Mouse (Mus musculus) hindbrain, embryonic 10.5 days (tissue): Measurements from ENCODE around the gene Tcp11. TPM values are rescaled to one million over a fixed set of nuclear protein-coding genes. Genes with fewer than 3 reads are reported as not detected.

ENCODE experiments used
- DNase-seq: peaks from one replicate; pipeline ENCODE4 v3.0.0-alpha.2; 2017; ENCODE audit warnings: low spot score
- H3K27ac ChIP-seq: fragments of 300-500 bp; sonication (generic); 2 replicates; pipeline ENCODE4 v1.5.1; 2016; ENCODE audit warnings: mild to moderate bottlenecking, moderate library complexity
- H3K27me3 ChIP-seq: fragments of 300-500 bp; sonication (generic); 2 replicates; pipeline ENCODE4 v1.6.1; 2016; ENCODE audit warnings: mild to moderate bottlenecking; ENCODE audit not compliant: poor library complexity, insufficient read depth, severe bottlenecking
- H3K36me3 ChIP-seq: fragments of 300-500 bp; sonication (generic); 2 replicates; pipeline ENCODE4 v1.6.1; 2016; ENCODE audit warnings: mild to moderate bottlenecking, moderate library complexity
- H3K4me1 ChIP-seq: fragments of 300-500 bp; sonication (generic); replicated peaks from 2 replicates; pipeline ENCODE4 v1.6.1; 2016; ENCODE audit warnings: mild to moderate bottlenecking
- H3K4me3 ChIP-seq: fragments of 300-500 bp; sonication (generic); 2 replicates; pipeline ENCODE4 v1.5.1; 2016; ENCODE audit warnings: mild to moderate bottlenecking, moderate library complexity
- H3K9me3 ChIP-seq: fragments of 300-500 bp; sonication (generic); 2 replicates; pipeline ENCODE4 v1.6.1; 2016; ENCODE audit warnings: mild to moderate bottlenecking, moderate library complexity
- WGBS: fragments of 180-500 bp; shearing (Covaris S2); methylation state at CpG from one replicate; pipeline ENCODE4 v1.1.7; 2016; 5-methylcytosine and 5-hydroxymethylcytosine counted together
- polyA plus RNA-seq: library from polyadenylated mRNA; unstranded; fragments of >200 nt; fragmentation: Nextera tagmentation; extraction: Ambion mirVana; gene quantifications from 2 replicates; pipeline ENCODE4 v1.2.1, GENCODE M21; 2016

The Tcp11 gene
- 1.1 and 2.8 TPM in 2 replicates for polyA plus RNA-seq

DNA sequence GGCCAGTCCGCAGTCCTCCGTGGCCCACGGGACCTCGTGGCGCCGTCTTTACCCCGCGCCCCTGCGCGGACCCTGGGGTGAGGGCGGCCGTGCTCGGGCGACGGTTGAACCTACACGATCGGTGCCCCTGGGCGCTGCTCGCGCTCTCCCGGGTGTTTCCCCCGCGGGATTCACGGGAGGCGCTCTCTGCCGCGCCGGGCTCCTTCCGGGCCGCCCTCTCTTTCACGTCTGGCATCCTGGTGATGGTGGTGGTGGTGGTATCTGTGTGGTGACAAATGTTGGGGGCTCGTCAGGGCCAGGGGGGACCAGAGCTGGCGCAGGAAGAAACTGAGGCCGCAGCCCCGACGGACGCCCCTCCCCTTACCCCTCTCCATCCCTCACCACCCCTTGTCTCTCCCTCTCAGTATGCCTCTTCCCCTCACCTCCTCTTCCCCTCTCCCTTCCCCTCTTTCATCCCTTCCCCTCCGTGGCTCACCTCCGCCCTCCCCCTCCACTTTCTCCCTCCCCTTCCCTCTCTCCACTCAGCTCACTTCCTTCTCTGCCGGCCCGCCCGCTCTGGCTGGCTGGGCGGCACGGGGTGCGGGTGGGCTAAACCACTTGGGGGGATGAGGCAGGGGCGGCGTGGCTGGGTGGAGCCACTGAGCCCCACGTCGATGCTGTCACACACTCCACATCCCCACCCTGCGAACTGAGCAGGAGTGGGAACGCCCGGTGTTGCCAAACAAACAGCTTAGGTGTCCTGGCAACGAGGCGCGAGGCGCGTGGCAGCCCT, at the start of gene Tcp11:
Gene Tcp11, minus strand, starts transcription at position 595 of the 772 bp plus-strand sequence.
- peaks cover 35% of the 10 kb centered on the region for H3K27me3 ChIP-seq
- WGBS, result 2% methylated on average over 57 of the region's 57 CpGs
- peak within 1 kb of the TSS; percentile 78 for H3K27ac ChIP-seq

DNA sequence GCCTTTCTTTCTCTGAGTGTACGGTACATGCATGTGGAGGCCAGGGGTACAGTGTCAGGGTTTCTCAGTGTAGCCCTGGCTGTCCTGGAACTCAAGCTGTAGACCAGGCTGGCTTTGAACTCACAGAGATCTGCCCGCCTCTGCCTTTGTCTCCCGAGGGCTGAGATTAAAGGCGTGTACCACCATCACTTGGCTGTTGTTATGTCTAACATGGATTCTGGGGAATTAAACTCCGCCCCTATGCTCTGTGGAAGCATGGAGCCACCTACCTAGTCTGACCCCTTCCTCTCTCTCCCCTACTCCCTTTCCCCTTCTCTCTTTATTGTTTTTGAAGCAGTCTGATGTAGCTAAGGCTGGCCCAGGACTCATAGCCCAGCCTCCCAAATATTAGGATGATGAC, 49.4 kb upstream of the Tcp11 start:
- Histone ChIP-seq H3K36me3 (no peaks in the 10 kb centered on the region), H3K9me3 (no peaks in the 10 kb centered on the region), H3K4me1 (peaks cover 33% of the 10 kb centered on the region), H3K27me3 (peaks cover 12% of the 10 kb centered on the region; the same call in 1 of the 2 replicates), H3K4me3 (no peak overlapping the region), H3K27ac (no peak overlapping the region)
- DNase-seq, result no peak
- WGBS, result 91% methylated on average over 5 of the region's 5 CpGs

More for the DNA sequence above, at the start of gene Tcp11:
- Histone ChIP-seq H3K4me1 (peaks cover 29% of the 10 kb centered on the region), H3K36me3 (no peaks in the 10 kb centered on the region), H3K9me3 (no peaks in the 10 kb centered on the region), H3K4me3 (peak within 1 kb of the TSS; percentile 76)
- DNase-seq, result peak; percentile 87

DNA sequence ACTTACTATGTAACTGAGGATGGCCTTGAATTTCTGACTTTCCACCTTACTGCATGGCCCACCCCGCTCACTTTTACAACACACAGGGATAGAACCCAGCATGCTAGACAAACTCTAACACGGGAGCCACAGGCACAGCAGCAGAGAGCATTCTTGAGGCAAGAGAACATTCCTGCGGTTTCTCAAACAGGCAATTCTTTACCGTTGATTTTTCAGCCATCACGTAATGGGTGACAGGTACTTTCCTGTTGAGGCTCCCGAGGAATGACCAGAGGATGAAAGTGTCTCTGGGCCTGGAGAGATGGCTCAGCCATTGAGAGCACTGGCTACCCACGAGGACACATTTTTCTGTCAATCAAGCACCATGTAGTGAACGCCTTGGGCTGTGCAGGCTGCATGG, 43.9 kb upstream of the Tcp11 start:
- 55% methylated on average over 8 of the region's 8 CpGs for WGBS
- Histone ChIP-seq H3K4me3 (no peak overlapping the region), H3K4me1 (peaks cover 28% of the 10 kb centered on the region), H3K27me3 (peaks cover 3% of the 10 kb centered on the region; the same call in 1 of the 2 replicates), H3K27ac (peak overlapping the region; percentile 88), H3K36me3 (no peaks in the 10 kb centered on the region), H3K9me3 (no peaks in the 10 kb centered on the region)
- no peak for DNase-seq

DNA sequence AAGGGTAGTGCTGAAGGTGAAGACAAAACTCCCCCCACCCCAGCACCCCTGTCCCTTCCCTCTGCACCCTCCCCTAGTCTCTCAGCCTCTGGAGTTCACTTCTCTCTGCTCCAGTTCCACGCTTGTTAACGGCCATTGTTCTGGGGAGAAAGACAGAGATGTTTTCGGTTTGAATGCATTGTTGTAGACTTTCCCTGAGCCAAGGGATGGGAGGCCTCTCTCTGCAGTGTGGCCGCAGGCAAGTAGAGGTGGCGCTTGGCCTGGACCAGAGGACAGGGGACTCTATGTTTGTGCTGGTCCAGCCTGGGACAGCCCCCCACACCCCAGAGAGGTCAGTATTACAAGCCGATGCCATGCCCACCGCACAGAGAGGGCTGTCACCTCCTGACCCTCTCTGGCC, 43.2 kb upstream of the Tcp11 start:
- Histone ChIP-seq H3K9me3 (no peaks in the 10 kb centered on the region), H3K27ac (peak overlapping the region; percentile 88), H3K27me3 (peaks cover 3% of the 10 kb centered on the region; the same call in 1 of the 2 replicates), H3K4me3 (peak overlapping the region; percentile 28), H3K4me1 (peaks cover 28% of the 10 kb centered on the region), H3K36me3 (no peaks in the 10 kb centered on the region)
- DNase-seq, result peak; percentile 67
- WGBS, result 13% methylated on average over 7 of the region's 7 CpGs

DNA sequence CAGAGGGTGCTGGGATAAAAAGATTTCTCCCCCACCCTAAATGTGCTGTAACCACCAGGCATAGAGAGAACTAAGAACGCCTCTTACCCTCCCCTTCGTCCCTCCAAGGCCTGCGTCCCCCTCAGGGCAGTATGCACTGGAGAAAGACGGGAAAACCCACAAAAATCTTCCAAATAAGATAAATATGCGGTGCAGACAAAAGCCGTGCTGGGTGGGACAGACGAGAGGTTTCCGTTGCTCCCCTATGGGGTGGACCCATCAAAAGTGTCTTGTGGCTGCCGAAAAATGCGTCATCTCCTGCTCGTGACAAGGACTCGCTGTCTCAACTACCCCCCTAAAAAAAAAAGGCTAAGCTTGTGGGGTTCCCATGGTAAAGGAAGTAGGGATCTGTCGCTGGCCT, 42.5 kb upstream of the Tcp11 start:
- no peak for DNase-seq
- H3K4me3 ChIP-seq, result 0 out of 2 replicates have a peak overlapping the region, but pooled peaks have one; percentile 28
- peaks cover 33% of the 10 kb centered on the region for H3K4me1 ChIP-seq
- H3K27me3 ChIP-seq, result peaks cover 3% of the 10 kb centered on the region; the same call in 1 of the 2 replicates
- no peaks in the 10 kb centered on the region for H3K36me3 ChIP-seq
- no peaks in the 10 kb centered on the region for H3K9me3 ChIP-seq
- WGBS, result 34% methylated on average over 13 of the region's 13 CpGs
- peak overlapping the region; percentile 88 for H3K27ac ChIP-seq

DNA sequence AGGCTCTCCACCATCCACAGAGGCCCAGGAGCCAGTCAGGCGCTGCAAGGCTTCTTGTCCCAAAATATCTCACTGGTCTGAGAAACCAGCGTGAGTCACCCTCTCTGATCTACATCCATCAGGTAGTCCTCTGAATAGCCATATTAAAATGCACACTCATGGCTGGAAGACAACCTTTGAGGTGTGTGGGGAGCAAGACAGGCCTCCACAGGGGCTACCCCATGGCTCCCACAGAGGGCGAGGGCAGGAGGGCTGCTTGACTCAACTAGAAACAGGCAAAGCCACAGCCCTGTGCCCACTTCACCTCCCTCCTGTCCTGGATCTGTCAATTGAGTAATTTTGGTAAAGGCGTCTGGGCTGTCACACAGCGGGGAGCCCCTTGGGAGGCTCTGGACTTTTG, 40.0 kb upstream of the Tcp11 start:
- H3K27ac ChIP-seq, result peak overlapping the region; percentile 67
- 87% methylated on average over 5 of the region's 5 CpGs for WGBS
- DNase-seq, result no peak

DNA sequence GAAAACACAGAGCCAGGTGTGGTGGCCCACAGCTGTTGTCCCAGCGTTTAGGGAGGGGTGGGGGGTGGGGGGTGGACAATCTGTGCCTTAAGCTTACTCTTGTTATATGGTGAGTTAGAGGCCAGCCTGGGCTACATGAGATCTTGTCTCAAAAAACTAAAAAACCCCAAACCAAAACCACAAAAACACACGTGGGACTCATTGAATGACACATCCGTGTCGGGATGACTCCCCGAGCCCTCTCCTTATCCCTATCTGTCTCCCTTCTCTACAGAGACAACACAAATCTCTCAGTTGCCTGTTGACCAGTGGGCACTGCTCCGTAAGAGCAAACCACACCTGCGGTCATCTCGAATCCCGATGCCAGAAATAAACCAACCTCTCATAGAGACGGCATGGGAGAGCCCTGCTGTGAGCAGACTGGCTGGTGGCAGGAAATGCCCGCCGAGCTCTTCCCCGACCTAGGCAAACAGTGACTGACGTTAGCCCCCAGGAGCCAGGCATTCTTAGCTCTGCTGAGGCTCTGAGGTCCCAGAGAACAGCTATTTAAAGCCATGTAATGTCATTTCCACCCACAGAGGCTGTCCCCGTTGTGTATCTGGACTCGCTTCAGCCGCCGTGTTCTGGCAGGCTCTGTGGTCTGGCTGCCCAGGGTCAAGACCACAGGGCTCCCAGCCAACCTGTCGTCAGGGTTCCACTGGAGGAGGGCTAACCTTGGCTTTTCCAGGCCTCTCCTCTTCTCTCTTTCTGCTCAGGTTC, 37.2 kb upstream of the Tcp11 start:
- H3K36me3 ChIP-seq, result no peaks in the 10 kb centered on the region
- H3K4me1 ChIP-seq, result peaks cover 41% of the 10 kb centered on the region
- H3K27ac ChIP-seq, result peak overlapping the region; percentile 67
- whole genome bisulfite sequencing, result 49% methylated on average over 19 of the region's 19 CpGs
- DNase-seq, result no peak
- H3K4me3 ChIP-seq, result no peak overlapping the region
- H3K27me3 ChIP-seq, result no peaks in the 10 kb centered on the region
- H3K9me3 ChIP-seq, result 0 out of 2 replicates have a peak, but pooled peaks cover under 1% of the 10 kb centered on the region

More for the DNA sequence above, 40.0 kb upstream of the Tcp11 start:
- Histone ChIP-seq H3K36me3 (no peaks in the 10 kb centered on the region), H3K4me3 (no peak overlapping the region), H3K4me1 (peaks cover 47% of the 10 kb centered on the region), H3K27me3 (peaks cover 3% of the 10 kb centered on the region; the same call in 1 of the 2 replicates), H3K9me3 (no peaks in the 10 kb centered on the region)

DNA sequence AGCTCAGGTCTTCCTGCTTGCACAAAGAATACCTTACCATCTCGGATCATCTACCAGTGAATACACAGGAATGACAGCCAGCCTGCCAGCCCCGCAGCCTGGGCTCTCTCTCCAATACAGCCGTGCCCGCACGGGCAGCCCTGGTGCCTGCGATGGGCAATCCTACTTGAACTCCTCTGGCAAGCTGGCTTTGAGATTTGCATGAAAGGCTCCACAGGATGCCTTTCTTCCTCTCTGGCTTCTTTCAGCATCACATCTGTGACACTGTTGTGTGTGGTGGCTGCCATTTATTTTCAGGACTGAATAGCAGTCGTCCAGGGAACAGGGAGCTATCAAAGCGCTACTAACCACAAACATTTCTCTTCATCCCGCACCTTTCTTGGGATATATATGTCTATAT, 35.9 kb upstream of the Tcp11 start:
- H3K4me1 ChIP-seq, result peaks cover 45% of the 10 kb centered on the region
- 51% methylated on average over 9 of the region's 9 CpGs for WGBS
- DNase-seq, result no peak
- H3K27ac ChIP-seq, result peak overlapping the region; percentile 70
- H3K9me3 ChIP-seq, result 0 out of 2 replicates have a peak, but pooled peaks cover 2% of the 10 kb centered on the region
- H3K27me3 ChIP-seq, result no peaks in the 10 kb centered on the region
- H3K36me3 ChIP-seq, result no peaks in the 10 kb centered on the region
- H3K4me3 ChIP-seq, result no peak overlapping the region

DNA sequence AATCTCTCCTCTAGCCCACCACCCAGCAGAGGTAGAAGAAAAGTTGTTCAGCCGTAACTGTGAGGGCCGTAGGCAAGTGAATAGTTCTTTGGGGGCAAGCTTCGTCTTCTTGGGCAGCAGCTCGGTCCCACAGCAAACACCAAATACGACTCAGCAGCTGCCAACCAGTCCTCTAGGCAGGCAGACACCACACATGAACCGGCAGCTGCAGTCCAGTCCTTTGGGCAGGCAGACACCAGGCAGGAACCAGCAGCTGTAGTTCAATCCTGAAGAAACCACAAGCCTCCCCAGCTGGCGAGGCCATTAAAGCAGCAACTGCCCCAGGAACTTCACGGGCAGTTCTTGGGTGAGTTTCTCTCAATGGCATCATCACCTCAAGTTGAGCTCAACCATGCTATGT, 31.8 kb upstream of the Tcp11 start:
- WGBS, result 87% methylated on average over 8 of the region's 8 CpGs
- no peak overlapping the region for H3K4me3 ChIP-seq

DNA sequence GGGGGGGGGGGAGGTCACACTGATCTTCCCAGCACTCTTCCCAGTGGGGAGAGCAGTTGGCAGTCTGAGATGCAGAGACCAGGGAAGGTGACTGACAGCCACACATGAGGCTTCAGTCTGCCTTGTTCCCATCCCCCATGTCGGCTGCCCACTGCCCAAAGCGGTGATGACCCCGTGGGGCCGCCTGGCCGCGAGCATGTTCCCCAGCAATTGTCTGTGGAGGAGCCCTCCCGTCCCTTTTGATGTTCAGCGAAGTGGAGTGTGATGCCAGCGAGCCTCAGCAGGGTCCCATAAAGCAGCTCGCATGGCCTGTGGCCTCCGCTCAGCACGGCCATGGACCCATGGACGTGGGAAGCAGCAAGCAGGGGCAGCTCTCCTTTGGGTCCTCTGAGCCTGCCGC, 26.8 kb upstream of the Tcp11 start:
- H3K4me3 ChIP-seq, result peak overlapping the region; percentile 28

More for the DNA sequence above, 31.8 kb upstream of the Tcp11 start:
- H3K27ac ChIP-seq, result peak overlapping the region; percentile 29; the same call in 1 of the 2 replicates
- peaks cover 58% of the 10 kb centered on the region for H3K4me1 ChIP-seq
- no peaks in the 10 kb centered on the region for H3K27me3 ChIP-seq
- H3K9me3 ChIP-seq, result 0 out of 2 replicates have a peak, but pooled peaks cover 7% of the 10 kb centered on the region
- H3K36me3 ChIP-seq, result peaks cover 3% of the 10 kb centered on the region; the same call in 1 of the 2 replicates
- DNase-seq, result no peak

DNA sequence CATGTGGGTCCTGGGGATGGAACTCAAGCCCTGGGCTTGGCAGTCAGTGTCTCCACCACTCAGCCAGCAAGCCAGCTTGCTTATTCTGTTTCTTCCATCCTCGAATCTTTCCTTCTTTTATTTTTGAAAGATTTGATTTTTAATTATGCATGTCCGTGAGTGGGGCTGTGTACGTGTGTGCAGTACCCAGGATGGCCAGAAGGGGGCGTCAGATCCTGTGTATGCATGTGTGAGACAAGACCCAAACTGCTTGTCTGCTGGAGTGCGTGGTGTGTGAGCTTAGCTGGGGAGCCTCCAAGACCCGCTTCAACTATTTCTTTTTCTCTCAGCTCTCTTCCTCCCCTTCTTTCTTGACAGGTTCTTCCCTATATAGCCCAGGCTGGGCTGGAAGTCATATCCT, 25.9 kb upstream of the Tcp11 start:
- H3K27ac ChIP-seq, result peak overlapping the region; percentile 81
- peaks cover 44% of the 10 kb centered on the region for H3K4me1 ChIP-seq
- H3K27me3 ChIP-seq, result no peaks in the 10 kb centered on the region
- 74% methylated on average over 6 of the region's 6 CpGs for WGBS
- H3K9me3 ChIP-seq, result 0 out of 2 replicates have a peak, but pooled peaks cover 5% of the 10 kb centered on the region
- H3K36me3 ChIP-seq, result peaks cover 3% of the 10 kb centered on the region; the same call in 1 of the 2 replicates
- no peak for DNase-seq
- 0 out of 2 replicates have a peak overlapping the region, but pooled peaks have one; percentile 28 for H3K4me3 ChIP-seq

More for the DNA sequence above, 26.8 kb upstream of the Tcp11 start:
- 0 out of 2 replicates have a peak, but pooled peaks cover 5% of the 10 kb centered on the region for H3K9me3 ChIP-seq
- peak; percentile 85 for DNase-seq
- H3K4me1 ChIP-seq, result peaks cover 41% of the 10 kb centered on the region
- peak overlapping the region; percentile 81 for H3K27ac ChIP-seq
- no peaks in the 10 kb centered on the region for H3K27me3 ChIP-seq
- H3K36me3 ChIP-seq, result peaks cover 3% of the 10 kb centered on the region; the same call in 1 of the 2 replicates
- WGBS, result 5% methylated on average over 14 of the region's 14 CpGs

DNA sequence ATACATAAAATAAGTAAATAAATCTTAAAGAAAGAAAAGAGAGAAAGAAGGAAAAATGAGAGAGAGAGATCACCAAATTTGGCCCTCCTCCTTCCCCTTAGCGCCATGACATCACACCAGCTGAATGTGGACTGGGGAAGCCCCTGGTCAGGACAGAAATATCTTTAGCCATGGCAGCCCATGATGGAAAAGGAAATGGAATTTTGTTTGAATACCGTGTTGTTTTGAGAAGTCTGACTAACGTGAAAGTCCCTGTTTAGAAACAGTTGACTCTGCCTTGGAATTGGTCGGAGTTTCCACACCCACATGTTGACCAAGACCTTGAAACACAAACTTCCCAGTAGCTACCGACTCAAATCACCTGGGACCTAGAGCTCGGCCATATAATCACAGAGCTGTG, 24.0 kb upstream of the Tcp11 start:
- WGBS, result 84% methylated on average over 6 of the region's 6 CpGs
- Histone ChIP-seq H3K36me3 (peaks cover 3% of the 10 kb centered on the region; the same call in 1 of the 2 replicates), H3K4me1 (peaks cover 32% of the 10 kb centered on the region), H3K27ac (no peak overlapping the region), H3K27me3 (no peaks in the 10 kb centered on the region), H3K9me3 (0 out of 2 replicates have a peak, but pooled peaks cover 5% of the 10 kb centered on the region), H3K4me3 (no peak overlapping the region)
- no peak for DNase-seq
